Mouse (Mus musculus) forebrain, embryonic 13.5 days (tissue): ENCODE measurements at regions not wholly inside any gene's neighbourhood (a gene's known extent, or its start where the extent isn't known, plus 50 kb on each side); places are given as distances from the start of the nearest gene placed in this dataset.

Source experiments
- ATAC-seq: fragments of 200-750 bp; cut with Nextera tagmentation; 2 replicates; pipeline ENCODE4 v1.8.0; 2017
- H3K27ac ChIP-seq: fragments of 300-500 bp; sonication (generic); 2 replicates; pipeline ENCODE4 v1.5.1; 2015; ENCODE audit warnings: inconsistent platforms, mild to moderate bottlenecking, moderate library complexity
- H3K27me3 ChIP-seq: fragments of 300-500 bp; sonication (generic); 2 replicates; pipeline ENCODE4 v1.6.1; 2015; ENCODE audit warnings: mild to moderate bottlenecking, inconsistent platforms
- H3K36me3 ChIP-seq: fragments of 300-500 bp; sonication (generic); 2 replicates; pipeline ENCODE4 v1.6.1; 2015; ENCODE audit warnings: mild to moderate bottlenecking, inconsistent platforms; ENCODE audit not compliant: poor library complexity, severe bottlenecking
- H3K4me1 ChIP-seq: fragments of 300-500 bp; sonication (generic); 2 replicates; pipeline ENCODE4 v1.6.1; 2015; ENCODE audit warnings: inconsistent platforms
- H3K4me2 ChIP-seq: fragments of 300-500 bp; sonication (generic); 2 replicates; pipeline ENCODE4 v1.6.1; 2015; ENCODE audit warnings: inconsistent platforms, mild to moderate bottlenecking, moderate library complexity
- H3K4me3 ChIP-seq: fragments of 300-500 bp; sonication (generic); 2 replicates; pipeline ENCODE4 v1.5.1; 2015; ENCODE audit warnings: mild to moderate bottlenecking, inconsistent platforms
- H3K9ac ChIP-seq: fragments of 300-500 bp; sonication (generic); 2 replicates; pipeline ENCODE4 v1.6.1; 2015; ENCODE audit warnings: mild to moderate bottlenecking, inconsistent platforms
- H3K9me3 ChIP-seq: fragments of 300-500 bp; sonication (generic); replicated peaks from 2 replicates; pipeline ENCODE4 v1.6.1; 2016; ENCODE audit warnings: inconsistent platforms
- WGBS: fragments of 180-500 bp; shearing (Covaris S2); methylation state at CpG from one replicate; pipeline ENCODE4 v1.1.7; 2015; 5-methylcytosine and 5-hydroxymethylcytosine counted together

DNA sequence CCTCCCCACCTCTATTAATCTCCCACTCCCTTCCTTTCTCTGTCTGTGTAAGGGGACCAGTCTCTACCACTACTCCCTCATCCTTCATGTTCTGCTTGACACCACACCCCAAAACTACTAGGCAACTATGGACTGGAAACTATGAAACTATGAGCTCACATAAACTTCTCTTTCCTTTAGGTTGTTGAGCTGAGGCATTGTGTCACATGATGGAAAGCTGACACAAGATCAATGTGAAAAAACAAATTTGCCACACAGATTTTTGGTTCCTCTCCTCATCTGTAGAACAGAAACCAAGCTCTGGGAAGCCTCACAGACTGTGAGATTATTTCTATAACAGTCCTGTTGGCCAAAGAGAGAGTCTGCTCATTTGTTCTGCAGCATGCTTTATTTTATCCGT, 528.7 kb upstream of the Nrp1 start:
- 81% methylated on average over 1 of the region's 1 CpGs for WGBS
- Histone ChIP-seq H3K9ac (no peak overlapping the region), H3K4me3 (no peak overlapping the region), H3K27me3 (no peaks in the 10 kb centered on the region), H3K4me2 (no peak overlapping the region), H3K9me3 (no peaks in the 10 kb centered on the region), H3K36me3 (no peaks in the 10 kb centered on the region), H3K27ac (no peak overlapping the region), H3K4me1 (no peaks in the 10 kb centered on the region)
- ATAC-seq: no peak

DNA sequence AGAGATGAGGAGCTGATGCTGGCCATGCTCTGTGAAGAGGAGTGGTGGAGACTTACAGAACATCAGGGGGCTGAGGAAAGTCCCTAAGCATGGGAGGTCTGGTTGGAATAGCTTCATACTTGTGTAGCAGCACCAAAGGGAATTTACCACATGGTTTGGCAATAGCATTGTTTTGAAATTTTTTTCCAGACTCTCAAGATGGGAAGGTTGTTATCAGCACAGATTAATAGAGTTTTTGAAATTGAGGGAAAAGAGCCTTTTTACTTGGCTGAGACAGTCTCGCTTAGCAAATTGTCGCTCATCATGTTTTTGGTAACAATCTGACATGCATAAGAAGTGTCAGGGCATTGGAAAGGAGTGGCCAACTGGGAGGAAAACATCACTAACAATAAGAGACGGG, 524.4 kb upstream of the Nrp1 start:
- Histone ChIP-seq H3K9me3 (no peaks in the 10 kb centered on the region), H3K4me2 (no peak overlapping the region), H3K27ac (no peak overlapping the region), H3K27me3 (no peaks in the 10 kb centered on the region), H3K9ac (no peak overlapping the region), H3K4me1 (no peaks in the 10 kb centered on the region), H3K36me3 (no peaks in the 10 kb centered on the region), H3K4me3 (no peak overlapping the region)
- ATAC-seq: no peak
- WGBS: 68% methylated on average over 3 of the region's 3 CpGs

DNA sequence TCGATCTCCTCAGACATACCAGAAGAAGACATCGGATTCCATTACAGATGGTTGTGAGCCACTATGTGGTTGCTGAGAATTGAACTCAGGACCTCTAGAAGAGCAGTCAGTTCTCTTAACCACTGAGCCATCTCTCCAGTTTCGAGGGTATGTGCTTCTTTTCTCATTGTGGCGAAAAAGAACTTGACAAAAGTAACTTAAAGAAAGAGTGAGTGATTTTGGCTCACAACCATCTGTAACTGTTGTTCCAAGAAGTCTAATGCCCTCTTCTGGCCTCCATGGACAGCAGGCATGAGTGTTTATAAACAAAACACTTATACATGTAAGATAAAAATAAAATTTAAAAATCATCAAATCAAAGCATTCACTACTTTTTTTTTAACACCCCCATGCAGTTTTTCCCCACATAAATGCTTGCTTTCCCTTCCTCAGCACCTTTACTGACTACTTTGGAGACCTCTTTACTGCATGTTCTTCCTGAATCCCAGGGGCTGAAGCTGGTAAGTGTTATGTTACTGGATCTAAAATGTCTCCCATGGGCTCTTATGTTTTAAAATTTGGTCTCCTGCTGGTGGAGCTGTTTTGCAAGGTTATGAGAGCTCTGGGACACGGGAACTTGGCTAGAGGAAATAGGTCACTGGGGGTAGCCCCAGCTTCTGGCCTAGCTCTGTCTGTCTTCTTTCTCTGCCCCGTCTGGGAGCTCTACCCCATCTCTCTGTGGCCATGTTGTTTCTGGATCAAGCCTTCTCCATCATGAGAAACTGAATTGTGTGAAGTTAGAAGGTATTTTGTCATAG, 521.8 kb upstream of the Nrp1 start:
- no peak overlapping the region for H3K27ac ChIP-seq
- no peak overlapping the region for H3K4me3 ChIP-seq
- no peak for ATAC-seq
- no peak overlapping the region for H3K9ac ChIP-seq
- H3K4me2 ChIP-seq: no peak overlapping the region
- no peaks in the 10 kb centered on the region for H3K4me1 ChIP-seq
- H3K9me3 ChIP-seq: no peaks in the 10 kb centered on the region
- H3K27me3 ChIP-seq: no peaks in the 10 kb centered on the region
- H3K36me3 ChIP-seq: no peaks in the 10 kb centered on the region
- WGBS: 79% methylated on average over 6 of the region's 6 CpGs

DNA sequence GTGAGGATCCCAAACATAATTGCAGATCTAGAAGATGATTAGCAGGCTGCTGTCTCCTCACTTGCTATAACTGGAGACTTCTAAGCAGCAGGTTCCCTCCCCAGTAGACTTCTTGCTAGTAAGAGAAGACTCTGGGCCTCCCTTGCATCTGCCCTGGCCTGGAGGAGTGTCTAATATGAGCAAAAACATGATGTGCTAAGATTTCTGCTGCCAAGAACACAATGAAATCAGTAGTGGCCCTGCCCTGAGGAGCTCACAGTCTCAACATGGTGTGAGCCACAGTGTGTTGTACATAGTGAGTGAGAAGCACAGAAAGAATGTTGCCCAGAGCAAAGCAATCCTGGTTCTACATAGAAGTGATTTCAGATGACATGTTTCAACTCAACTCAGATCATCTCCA, 520.1 kb upstream of the Nrp1 start:
- Histone ChIP-seq H3K4me2 (no peak overlapping the region), H3K4me1 (no peaks in the 10 kb centered on the region), H3K9me3 (no peaks in the 10 kb centered on the region), H3K27me3 (no peaks in the 10 kb centered on the region), H3K36me3 (no peaks in the 10 kb centered on the region), H3K27ac (no peak overlapping the region), H3K9ac (no peak overlapping the region), H3K4me3 (no peak overlapping the region)
- ATAC-seq: no peak

DNA sequence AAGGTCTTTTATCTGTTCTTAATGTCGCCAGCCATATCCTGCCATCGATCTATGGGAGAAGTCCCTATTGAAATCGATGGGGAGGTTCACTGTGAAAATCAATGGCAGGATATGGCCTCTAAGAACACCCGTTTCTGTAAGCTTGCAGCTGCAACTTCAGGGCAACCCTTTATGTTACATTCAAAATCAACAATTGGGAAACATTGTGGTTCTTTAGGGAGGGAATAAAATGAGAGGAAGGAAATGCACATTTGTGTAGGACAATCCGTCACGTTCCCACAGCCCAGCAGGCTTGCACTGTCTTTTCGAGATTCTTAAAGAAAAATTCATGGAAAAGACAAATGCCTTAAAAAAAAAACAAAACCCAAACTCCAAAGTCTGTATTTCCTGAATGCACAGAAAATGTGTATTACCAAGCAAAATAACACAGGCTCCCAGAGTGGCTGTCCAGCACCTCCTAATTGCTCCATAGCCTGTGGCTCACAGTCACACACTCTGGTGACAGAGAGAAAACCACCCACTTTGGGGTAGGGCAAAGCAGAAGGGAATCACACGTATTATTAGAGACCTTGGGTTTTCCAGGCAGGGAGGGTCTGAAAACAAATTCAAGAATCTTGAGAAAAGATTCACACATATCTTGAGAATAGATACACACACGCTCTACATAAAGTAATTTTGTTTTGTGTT, 510.9 kb upstream of the Nrp1 start:
- Histone ChIP-seq H3K4me3 (no peak overlapping the region), H3K4me2 (no peak overlapping the region), H3K9me3 (no peaks in the 10 kb centered on the region), H3K27ac (no peak overlapping the region), H3K27me3 (no peaks in the 10 kb centered on the region), H3K4me1 (no peaks in the 10 kb centered on the region), H3K36me3 (no peaks in the 10 kb centered on the region), H3K9ac (no peak overlapping the region)
- ATAC-seq: no peak
- WGBS: 80% methylated on average over 9 of the region's 9 CpGs

DNA sequence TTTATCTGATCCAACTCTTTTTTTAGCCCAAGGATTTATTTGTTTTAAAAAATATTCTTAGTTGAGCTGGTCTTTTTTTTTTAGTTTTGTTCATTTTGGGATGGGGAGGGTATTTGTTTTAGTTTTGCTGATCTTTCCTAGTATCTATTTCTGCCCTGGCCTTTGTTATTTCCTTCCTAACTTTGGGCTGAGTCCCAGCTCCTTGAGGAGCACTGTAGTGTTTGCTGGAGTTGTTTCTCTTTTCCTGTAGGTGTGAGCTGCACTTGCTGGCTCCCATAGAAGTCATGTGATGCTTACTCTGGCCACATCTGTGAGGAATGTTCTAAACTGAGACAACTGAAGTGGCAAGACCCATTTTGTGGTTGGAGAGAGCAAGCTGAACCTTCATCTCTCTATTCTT, 508.5 kb upstream of the Nrp1 start:
- no peaks in the 10 kb centered on the region for H3K9me3 ChIP-seq
- no peaks in the 10 kb centered on the region for H3K36me3 ChIP-seq
- H3K9ac ChIP-seq: no peak overlapping the region
- H3K4me1 ChIP-seq: no peaks in the 10 kb centered on the region
- H3K27me3 ChIP-seq: no peaks in the 10 kb centered on the region
- no peak overlapping the region for H3K4me3 ChIP-seq
- ATAC-seq: no peak
- no peak overlapping the region for H3K4me2 ChIP-seq
- H3K27ac ChIP-seq: no peak overlapping the region

DNA sequence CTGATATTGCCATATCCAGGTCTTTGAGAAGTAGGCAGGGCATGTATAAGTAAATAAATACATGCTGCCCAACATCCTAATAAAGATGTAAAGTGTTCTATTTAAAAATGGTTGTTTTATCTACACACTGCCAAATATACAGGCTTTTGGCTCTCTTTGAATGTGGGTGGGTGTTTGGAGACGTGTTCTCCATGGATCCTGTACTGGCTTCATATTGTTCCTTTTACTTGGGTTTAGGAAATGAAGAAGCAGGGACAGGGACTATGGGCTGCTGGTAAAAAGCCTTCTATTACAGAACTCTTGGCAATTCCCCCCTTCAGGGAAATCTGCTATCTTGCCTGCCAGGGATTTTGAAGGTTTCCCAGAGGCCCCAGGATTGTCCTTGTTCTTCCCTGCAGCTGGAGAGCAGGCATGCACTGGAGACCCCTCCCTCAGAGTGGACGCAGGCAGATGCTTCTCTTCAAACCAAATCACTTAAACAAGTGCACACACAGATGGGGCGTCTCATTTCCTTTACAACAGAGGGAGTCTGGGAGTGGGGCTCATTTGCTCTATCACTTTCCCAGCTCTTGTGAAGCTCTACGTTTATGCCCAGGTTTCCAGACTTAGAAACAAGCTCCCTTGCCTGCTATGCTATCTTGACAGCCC, 502.6 kb upstream of the Nrp1 start:
- H3K9ac ChIP-seq: no peak overlapping the region
- no peaks in the 10 kb centered on the region for H3K27me3 ChIP-seq
- no peak overlapping the region for H3K27ac ChIP-seq
- H3K4me1 ChIP-seq: no peaks in the 10 kb centered on the region
- H3K36me3 ChIP-seq: no peaks in the 10 kb centered on the region
- no peak overlapping the region for H3K4me2 ChIP-seq
- 57% methylated on average over 4 of the region's 4 CpGs for WGBS
- no peak overlapping the region for H3K4me3 ChIP-seq
- no peak for ATAC-seq
- H3K9me3 ChIP-seq: no peaks in the 10 kb centered on the region

DNA sequence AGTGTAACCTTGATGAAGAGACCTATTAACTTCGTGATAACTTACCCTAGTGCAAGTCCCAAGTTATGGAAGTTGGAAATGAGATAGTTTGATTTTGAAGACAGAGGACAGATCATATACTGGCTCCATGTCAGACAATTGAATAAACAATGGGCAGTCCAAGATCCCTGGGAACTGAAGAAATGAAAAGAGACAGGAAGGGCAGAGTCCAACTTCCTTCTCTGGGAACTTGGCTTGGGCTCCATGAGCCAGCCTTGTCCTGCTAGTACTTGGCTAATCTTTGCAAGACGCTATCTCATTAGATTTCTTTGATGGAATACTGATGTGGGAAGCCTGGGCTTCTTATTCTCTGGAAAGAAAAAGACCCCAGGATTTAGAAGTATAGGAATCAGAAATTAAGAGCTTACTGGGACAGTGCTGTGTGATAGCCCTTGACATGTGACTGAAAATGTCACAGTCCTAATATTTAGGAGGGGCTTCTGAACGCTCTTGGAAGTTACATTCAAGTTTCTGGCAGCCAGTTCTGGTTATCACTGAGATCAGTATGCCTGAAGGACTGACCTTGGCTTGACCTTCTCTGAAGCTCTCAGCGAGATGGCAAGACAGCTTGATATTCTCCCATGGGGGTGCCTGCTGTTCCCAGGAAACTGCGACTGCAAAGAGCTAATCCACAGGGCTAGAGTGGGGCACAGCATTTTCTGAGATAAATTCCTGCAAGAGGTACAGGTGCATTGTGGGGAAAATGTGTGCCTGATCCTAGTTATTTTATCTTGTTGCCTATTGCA, 501.9 kb upstream of the Nrp1 start:
- Histone ChIP-seq H3K36me3 (no peaks in the 10 kb centered on the region), H3K4me1 (no peaks in the 10 kb centered on the region), H3K27ac (no peak overlapping the region), H3K9me3 (no peaks in the 10 kb centered on the region), H3K27me3 (no peaks in the 10 kb centered on the region), H3K4me2 (no peak overlapping the region), H3K9ac (no peak overlapping the region), H3K4me3 (no peak overlapping the region)
- ATAC-seq: no peak
- 68% methylated on average over 5 of the region's 5 CpGs for WGBS

DNA sequence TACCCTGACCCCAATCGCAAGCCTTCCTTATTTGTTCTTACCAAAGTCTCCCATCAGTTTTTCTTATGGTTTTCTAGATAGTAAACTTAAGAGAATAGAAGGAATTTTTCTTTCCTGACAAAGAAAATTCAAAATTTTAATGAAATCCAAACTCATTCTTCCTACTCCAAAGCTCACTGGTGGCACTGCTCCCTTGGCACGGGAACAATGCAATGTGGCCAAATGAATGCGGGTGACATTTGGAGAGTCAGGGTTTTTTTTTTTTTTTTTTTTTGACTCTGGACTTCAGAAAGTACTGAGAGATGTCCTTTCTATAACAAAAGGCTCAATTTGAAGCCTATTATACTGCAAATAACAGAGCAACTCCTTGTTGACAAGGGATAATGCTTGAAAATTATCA, 499.4 kb upstream of the Nrp1 start:
- Histone ChIP-seq H3K4me2 (no peak overlapping the region), H3K4me1 (no peaks in the 10 kb centered on the region), H3K36me3 (no peaks in the 10 kb centered on the region), H3K4me3 (no peak overlapping the region), H3K27me3 (no peaks in the 10 kb centered on the region), H3K27ac (no peak overlapping the region), H3K9me3 (no peaks in the 10 kb centered on the region), H3K9ac (no peak overlapping the region)
- ATAC-seq: no peak
- WGBS: 68% methylated on average over 3 of the region's 3 CpGs

DNA sequence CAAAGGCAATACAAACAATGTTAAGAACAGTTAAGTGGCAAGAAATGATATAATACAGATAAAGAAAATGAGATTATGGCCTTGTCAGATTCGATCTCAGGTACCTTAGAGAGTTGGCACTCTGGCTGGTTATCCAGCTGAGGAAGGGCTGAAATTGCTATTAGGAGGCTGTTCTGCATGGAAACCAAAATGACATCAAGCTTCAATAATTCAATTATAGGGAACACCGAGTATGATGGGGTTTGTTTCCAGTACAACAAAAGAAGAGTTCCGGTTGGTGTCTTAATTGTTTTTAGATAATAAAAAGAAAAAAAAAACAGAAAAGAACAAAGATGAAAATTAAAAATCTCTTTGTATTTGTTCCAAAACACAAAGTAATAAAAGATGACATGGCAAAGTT, 498.0 kb upstream of the Nrp1 start:
- Histone ChIP-seq H3K27ac (no peak overlapping the region), H3K4me1 (no peaks in the 10 kb centered on the region), H3K9me3 (no peaks in the 10 kb centered on the region), H3K36me3 (no peaks in the 10 kb centered on the region), H3K4me2 (no peak overlapping the region), H3K27me3 (no peaks in the 10 kb centered on the region), H3K4me3 (no peak overlapping the region), H3K9ac (no peak overlapping the region)
- no peak for ATAC-seq
- WGBS: 55% methylated on average over 3 of the region's 3 CpGs

DNA sequence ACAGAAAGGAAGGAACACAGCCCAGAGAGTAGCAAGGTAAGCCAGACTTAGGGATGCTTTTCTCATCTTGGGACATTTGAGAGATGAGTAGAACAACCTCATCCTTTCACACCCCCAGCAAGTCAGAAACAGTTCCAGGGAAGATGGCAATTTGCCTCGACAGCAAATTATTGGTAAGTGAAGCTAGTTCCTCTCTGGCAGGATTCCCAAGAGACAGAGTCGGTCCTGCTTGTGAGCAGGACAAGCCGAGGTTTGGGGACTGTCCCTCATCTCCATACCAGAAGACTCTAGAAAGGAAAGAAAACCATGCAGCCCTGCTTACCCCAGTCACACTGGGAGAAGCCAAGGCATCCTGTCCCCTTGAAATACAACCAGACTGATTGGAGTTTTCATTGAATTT, 497.5 kb upstream of the Nrp1 start:
- H3K4me3 ChIP-seq: no peak overlapping the region
- WGBS: 56% methylated on average over 3 of the region's 3 CpGs
- H3K9me3 ChIP-seq: no peaks in the 10 kb centered on the region
- no peaks in the 10 kb centered on the region for H3K36me3 ChIP-seq
- no peak overlapping the region for H3K9ac ChIP-seq
- no peaks in the 10 kb centered on the region for H3K27me3 ChIP-seq
- no peaks in the 10 kb centered on the region for H3K4me1 ChIP-seq
- H3K4me2 ChIP-seq: no peak overlapping the region
- no peak overlapping the region for H3K27ac ChIP-seq
- ATAC-seq: no peak

DNA sequence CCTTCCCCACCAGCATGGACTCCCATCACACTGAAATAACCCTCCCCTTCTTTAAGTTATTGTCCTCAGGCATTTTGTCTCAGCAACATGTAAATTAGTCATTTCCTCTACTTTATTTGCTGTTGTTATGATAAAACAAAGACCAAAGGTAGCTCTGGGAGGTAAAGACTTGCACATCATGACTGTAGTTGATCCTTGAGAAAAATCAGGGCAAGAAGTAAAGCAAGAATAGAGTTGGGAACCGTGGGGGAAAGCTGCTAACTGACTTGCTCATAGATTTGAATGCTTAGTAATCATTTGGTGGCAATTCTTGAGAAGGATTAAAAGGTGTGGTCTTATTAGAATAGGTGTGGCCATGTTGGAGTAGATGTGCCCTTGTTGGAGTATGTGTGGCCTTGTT, 473.8 kb upstream of the Nrp1 start:
- 86% methylated on average over 1 of the region's 1 CpGs for WGBS
- H3K4me1 ChIP-seq: no peaks in the 10 kb centered on the region
- no peaks in the 10 kb centered on the region for H3K9me3 ChIP-seq
- no peak overlapping the region for H3K4me3 ChIP-seq
- H3K4me2 ChIP-seq: no peak overlapping the region
- H3K36me3 ChIP-seq: no peaks in the 10 kb centered on the region
- no peak overlapping the region for H3K27ac ChIP-seq
- ATAC-seq: no peak
- H3K9ac ChIP-seq: no peak overlapping the region
- no peaks in the 10 kb centered on the region for H3K27me3 ChIP-seq
